Mouse (Mus musculus): ENCODE measurements around the gene Rbfox1. TPM values are rescaled to one million over a fixed set of nuclear protein-coding genes. Genes with fewer than 3 reads are reported as not detected.

The Rbfox1 gene
- polyA plus RNA-seq, 1 experiment from 2014 or later: 0.57 TPM

DNA sequence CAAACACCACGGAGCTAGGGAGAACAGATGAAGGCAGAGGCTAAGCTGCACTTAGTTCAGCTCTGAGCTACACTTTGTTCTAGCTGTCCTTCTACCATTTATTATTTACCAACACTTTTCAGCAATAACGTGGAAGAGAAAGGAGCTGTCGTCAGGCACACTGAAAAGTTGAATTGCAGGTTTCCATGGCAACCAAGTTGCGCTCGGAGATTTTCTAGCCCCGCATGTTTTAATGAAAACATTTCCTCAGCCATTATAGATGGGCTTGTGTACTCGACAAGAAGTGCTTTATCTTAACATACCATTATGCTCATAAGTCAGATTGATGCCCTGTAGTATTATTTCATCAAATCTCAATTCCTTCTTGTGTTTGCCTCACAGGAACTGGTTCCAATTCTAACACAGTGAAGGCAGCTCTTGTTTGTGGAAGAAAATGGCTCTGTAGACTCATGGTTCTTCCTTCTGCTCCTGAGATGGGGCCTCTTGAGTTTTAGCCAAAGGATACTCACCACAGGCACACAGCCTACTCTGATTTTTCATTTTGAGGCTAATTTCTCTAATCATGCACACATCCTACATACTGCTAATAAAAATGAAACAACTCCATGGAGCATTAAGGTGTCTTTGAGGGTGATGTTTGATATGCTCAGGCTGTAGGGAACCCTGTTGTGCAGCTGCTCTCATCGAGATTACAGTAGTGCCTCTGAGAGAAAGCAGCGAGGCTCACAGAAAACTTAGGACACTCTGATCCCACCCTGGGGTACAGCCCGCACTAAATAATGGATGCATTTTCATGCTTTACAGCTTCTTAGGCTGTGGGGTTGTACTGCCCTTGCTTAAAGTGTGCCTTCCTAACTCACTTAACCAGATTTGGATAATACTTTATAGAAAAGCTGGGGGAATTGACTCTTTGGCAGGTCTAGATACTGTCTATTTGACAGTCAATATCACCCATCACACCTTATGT lies 107.2 kb downstream of the Rbfox1 start:
- H3K4me3 ChIP-seq (ENCODE audit: low read depth, low read length): no peak overlapping the region
- H3K9ac ChIP-seq: no peak overlapping the region
- no peak overlapping the region for H3K4me2 ChIP-seq
- no peaks in the 10 kb centered on the region for H3K27me3 ChIP-seq (ENCODE audit: insufficient read depth, low read length)
- TF ChIP-seq CTCF (IDR thresholded peaks at IDR 0.05; ENCODE audit: low read depth): no peak
- H3K36me3 ChIP-seq (ENCODE audit: insufficient read depth): no peaks in the 10 kb centered on the region
- DNase-seq: peak; percentile 48
- H3K4me1 ChIP-seq (ENCODE audit: insufficient read depth): no peaks in the 10 kb centered on the region
- no peak for ATAC-seq (ENCODE audit: insufficient read depth)
- H3K9me3 ChIP-seq (ENCODE audit: low read depth, low read length): no peaks in the 10 kb centered on the region
- WGBS: 31% methylated on average over 10 of the region's 10 CpGs
- no peak overlapping the region for H3K27ac ChIP-seq (ENCODE audit: low read depth)

DNA sequence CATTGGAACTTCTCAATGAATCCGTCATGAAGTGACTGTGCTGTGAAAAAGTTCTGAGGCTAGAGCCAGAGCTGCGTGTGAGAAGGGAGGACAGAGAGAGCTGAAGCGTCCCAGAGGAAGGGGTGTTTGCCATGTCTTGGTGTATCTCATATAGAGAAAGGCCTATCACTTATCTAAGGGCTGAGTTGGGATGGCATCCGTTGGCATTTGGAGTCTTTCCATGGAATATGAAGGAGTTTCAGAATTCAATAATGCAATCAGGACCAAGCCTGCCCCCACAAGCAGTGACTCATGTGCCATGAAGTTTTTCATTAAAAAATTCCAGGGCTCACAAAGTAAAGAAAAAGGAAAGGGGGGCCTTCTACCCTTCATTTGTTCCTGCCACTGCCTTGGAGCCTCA lies 112.0 kb downstream of the Rbfox1 start:
- no peak overlapping the region for H3K27ac ChIP-seq (ENCODE audit: low read depth)

DNA sequence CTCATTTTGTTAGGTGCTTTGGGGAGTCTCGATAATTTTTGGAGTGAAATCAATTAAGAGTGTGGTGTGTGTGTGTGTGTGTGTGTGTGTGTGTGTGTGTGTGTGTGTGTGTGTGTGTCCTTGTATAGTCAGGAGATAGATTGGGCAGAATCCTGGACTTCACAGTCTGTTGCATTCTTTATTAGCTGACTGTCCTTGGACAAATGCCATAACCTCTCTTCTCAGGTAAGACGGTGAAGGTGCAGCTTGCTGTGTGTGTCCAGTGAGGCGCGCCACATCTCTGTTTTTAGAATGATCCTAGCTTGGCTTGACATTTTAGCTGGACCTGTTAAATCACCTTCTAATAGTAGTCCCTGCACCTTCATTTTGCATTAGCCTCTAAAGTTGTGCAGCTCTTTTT lies 112.5 kb downstream of the Rbfox1 start:
- H3K9ac ChIP-seq: no peak overlapping the region
- no peaks in the 10 kb centered on the region for H3K9me3 ChIP-seq (ENCODE audit: low read depth, low read length)
- no peak overlapping the region for H3K4me2 ChIP-seq
- 90% methylated on average over 4 of the region's 4 CpGs for WGBS
- ATAC-seq (ENCODE audit: insufficient read depth): no peak
- no peak overlapping the region for H3K4me3 ChIP-seq (ENCODE audit: low read depth, low read length)
- DNase-seq: no peak
- no peak overlapping the region for H3K27ac ChIP-seq (ENCODE audit: low read depth)
- no peak for TF ChIP-seq CTCF (IDR thresholded peaks at IDR 0.05; ENCODE audit: low read depth)
- no peaks in the 10 kb centered on the region for H3K36me3 ChIP-seq (ENCODE audit: insufficient read depth)
- no peaks in the 10 kb centered on the region for H3K27me3 ChIP-seq (ENCODE audit: insufficient read depth, low read length)
- H3K4me1 ChIP-seq (ENCODE audit: insufficient read depth): no peaks in the 10 kb centered on the region

More for the DNA sequence above, 112.0 kb downstream of the Rbfox1 start:
- Histone ChIP-seq H3K9me3 (ENCODE audit: low read depth, low read length) (no peaks in the 10 kb centered on the region), H3K36me3 (ENCODE audit: insufficient read depth) (no peaks in the 10 kb centered on the region), H3K4me3 (ENCODE audit: low read depth, low read length) (no peak overlapping the region), H3K27me3 (ENCODE audit: insufficient read depth, low read length) (no peaks in the 10 kb centered on the region), H3K4me1 (ENCODE audit: insufficient read depth) (no peaks in the 10 kb centered on the region), H3K4me2 (no peak overlapping the region), H3K9ac (no peak overlapping the region)
- TF ChIP-seq CTCF (IDR thresholded peaks at IDR 0.05; ENCODE audit: low read depth): no peak
- no peak for DNase-seq
- WGBS: 60% methylated on average over 4 of the region's 4 CpGs
- no peak for ATAC-seq (ENCODE audit: insufficient read depth)

DNA sequence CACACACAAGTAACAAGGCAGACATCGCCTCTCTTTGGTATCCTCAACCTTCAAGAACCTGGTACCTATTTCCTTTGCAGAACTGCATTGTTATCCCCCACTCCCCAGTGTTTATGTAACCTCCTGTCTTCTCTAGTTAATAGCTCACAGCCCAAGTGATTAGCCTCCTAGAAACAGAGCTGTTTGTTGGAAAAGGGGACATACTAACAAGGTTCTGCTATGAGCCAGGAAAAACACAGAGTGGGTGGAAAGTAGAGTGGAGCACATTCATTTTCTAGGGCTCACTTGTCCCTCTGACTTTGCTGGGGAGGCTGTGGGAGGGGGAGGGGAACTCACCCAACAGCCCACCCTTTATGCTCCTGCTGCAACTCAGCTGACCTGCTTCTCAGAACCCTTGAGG lies 114.9 kb downstream of the Rbfox1 start:
- Histone ChIP-seq H3K4me2 (no peak overlapping the region), H3K36me3 (ENCODE audit: insufficient read depth) (no peaks in the 10 kb centered on the region), H3K4me1 (ENCODE audit: insufficient read depth) (no peaks in the 10 kb centered on the region), H3K27ac (ENCODE audit: low read depth) (no peak overlapping the region), H3K9ac (no peak overlapping the region), H3K27me3 (ENCODE audit: insufficient read depth, low read length) (no peaks in the 10 kb centered on the region), H3K9me3 (ENCODE audit: low read depth, low read length) (no peaks in the 10 kb centered on the region), H3K4me3 (ENCODE audit: low read depth, low read length) (no peak overlapping the region)
- no peak for TF ChIP-seq CTCF (IDR thresholded peaks at IDR 0.05; ENCODE audit: low read depth)
- ATAC-seq (ENCODE audit: insufficient read depth) (no peak), DNase-seq (no peak)
- WGBS: 50% methylated on average over 1 of the region's 1 CpGs

DNA sequence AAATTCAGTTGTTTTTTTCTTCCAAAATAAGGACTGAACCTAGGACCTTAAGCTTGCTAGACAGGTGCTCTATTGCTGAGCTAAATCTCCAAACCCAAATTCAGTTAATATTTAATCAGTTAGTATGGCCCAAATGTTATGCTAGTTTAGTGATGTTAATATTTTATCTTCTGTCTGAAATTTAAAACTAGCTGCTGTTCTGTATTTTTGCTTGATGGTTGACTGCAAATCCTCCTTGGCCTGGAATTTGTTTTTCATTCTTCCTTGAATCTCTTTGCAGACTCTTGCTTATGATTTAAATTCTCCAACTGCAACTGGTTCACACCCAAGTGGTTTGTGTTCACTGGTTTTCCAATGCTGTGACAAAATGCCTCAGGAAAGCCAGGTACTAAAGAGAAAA lies 121.8 kb downstream of the Rbfox1 start:
- H3K4me2 ChIP-seq: no peak overlapping the region
- no peak for ATAC-seq (ENCODE audit: insufficient read depth)
- H3K27me3 ChIP-seq (ENCODE audit: insufficient read depth, low read length): no peaks in the 10 kb centered on the region
- H3K9me3 ChIP-seq (ENCODE audit: low read depth, low read length): no peaks in the 10 kb centered on the region
- no peak overlapping the region for H3K4me3 ChIP-seq (ENCODE audit: low read depth, low read length)
- H3K9ac ChIP-seq: no peak overlapping the region
- DNase-seq: no peak
- H3K36me3 ChIP-seq (ENCODE audit: insufficient read depth): no peaks in the 10 kb centered on the region
- no peaks in the 10 kb centered on the region for H3K4me1 ChIP-seq (ENCODE audit: insufficient read depth)
- H3K27ac ChIP-seq (ENCODE audit: low read depth): no peak overlapping the region
- TF ChIP-seq CTCF (IDR thresholded peaks at IDR 0.05; ENCODE audit: low read depth): no peak

DNA sequence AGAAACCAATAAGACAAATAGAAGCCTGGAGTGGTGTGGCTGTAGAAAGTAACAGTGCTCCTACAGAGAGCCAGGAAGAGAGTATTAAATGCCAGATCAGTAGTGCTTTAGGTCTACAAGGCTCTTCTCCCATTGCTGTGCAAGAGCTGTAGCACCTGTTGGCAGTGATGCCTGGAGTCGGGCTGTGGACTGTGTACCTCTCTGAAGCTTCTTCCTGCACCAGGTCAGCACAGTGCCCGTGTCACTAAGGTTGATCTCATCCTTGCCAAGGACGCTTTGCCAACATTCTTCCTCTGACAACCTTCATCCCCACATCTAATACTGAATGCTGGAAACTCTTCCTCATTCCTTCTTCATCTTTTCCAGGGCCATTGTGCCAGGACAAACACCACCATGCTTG lies 127.7 kb downstream of the Rbfox1 start:
- Histone ChIP-seq H3K36me3 (ENCODE audit: insufficient read depth) (no peaks in the 10 kb centered on the region), H3K4me2 (no peak overlapping the region), H3K27ac (ENCODE audit: low read depth) (no peak overlapping the region), H3K4me3 (ENCODE audit: low read depth, low read length) (no peak overlapping the region), H3K9me3 (ENCODE audit: low read depth, low read length) (no peaks in the 10 kb centered on the region), H3K4me1 (ENCODE audit: insufficient read depth) (no peaks in the 10 kb centered on the region), H3K27me3 (ENCODE audit: insufficient read depth, low read length) (no peaks in the 10 kb centered on the region), H3K9ac (no peak overlapping the region)
- 76% methylated on average over 3 of the region's 3 CpGs for WGBS
- DNase-seq (no peak), ATAC-seq (ENCODE audit: insufficient read depth) (no peak)
- no peak for TF ChIP-seq CTCF (IDR thresholded peaks at IDR 0.05; ENCODE audit: low read depth)

DNA sequence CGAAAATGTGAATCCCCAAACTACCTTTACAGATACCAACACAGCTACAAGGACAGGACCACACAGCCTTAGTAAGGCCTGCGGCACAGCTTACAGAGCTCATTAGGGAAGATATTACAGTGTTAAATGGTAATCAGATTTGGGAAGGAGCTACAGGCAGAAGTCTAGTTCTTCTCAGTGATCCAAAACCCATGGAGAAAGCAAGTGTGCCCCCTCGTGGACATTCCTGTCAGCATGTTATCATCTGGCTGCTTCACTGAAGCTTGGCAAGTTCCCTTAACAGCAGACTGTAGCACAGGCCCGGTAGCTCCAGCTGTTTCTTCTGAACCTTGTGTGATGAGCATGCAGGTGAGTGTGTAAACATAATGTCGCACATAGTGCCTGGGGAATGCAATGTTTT lies 133.5 kb downstream of the Rbfox1 start:
- 40% methylated on average over 5 of the region's 5 CpGs for WGBS
- ATAC-seq (ENCODE audit: insufficient read depth): no peak
- H3K4me3 ChIP-seq (ENCODE audit: low read depth, low read length): no peak overlapping the region
- no peaks in the 10 kb centered on the region for H3K9me3 ChIP-seq (ENCODE audit: low read depth, low read length)
- H3K27ac ChIP-seq (ENCODE audit: low read depth): no peak overlapping the region
- H3K27me3 ChIP-seq (ENCODE audit: insufficient read depth, low read length): no peaks in the 10 kb centered on the region
- no peak overlapping the region for H3K4me2 ChIP-seq
- no peaks in the 10 kb centered on the region for H3K36me3 ChIP-seq (ENCODE audit: insufficient read depth)
- no peaks in the 10 kb centered on the region for H3K4me1 ChIP-seq (ENCODE audit: insufficient read depth)
- TF ChIP-seq CTCF (IDR thresholded peaks at IDR 0.05; ENCODE audit: low read depth): peak; percentile 72
- no peak overlapping the region for H3K9ac ChIP-seq
- peak; percentile 86 for DNase-seq

All from lung, embryonic 14.5 days (tissue).